Mouse (Mus musculus) kidney, postnatal 0 days (tissue): ENCODE results near the gene Fam83g. TPM values are rescaled to one million over a fixed set of nuclear protein-coding genes. Genes with fewer than 3 reads are reported as not detected.

Source experiments
- ATAC-seq: fragments of 200-750 bp; cut with Nextera tagmentation; replicated peaks from 2 replicates; pipeline ENCODE4 v1.8.0; 2017; ENCODE audit warnings: low read depth, moderate number of reproducible peaks, moderate TSS enrichment, moderate library complexity; ENCODE audit not compliant: low FRiP score
- DNase-seq: peaks from one replicate; pipeline ENCODE4 v3.0.0-alpha.2; 2016; ENCODE audit warnings: low spot score
- H3K27ac ChIP-seq: fragments of 300-500 bp; sonication (generic); 2 replicates; pipeline ENCODE4 v1.5.1; 2014; ENCODE audit warnings: mild to moderate bottlenecking
- H3K27me3 ChIP-seq: fragments of 300-500 bp; sonication (generic); 2 replicates; pipeline ENCODE4 v1.6.1; 2014; ENCODE audit warnings: low read length, mixed read lengths; ENCODE audit not compliant: insufficient read depth
- H3K36me3 ChIP-seq: fragments of 300-500 bp; sonication (generic); 2 replicates; pipeline ENCODE4 v1.6.1; 2014; ENCODE audit warnings: low read length, mixed read lengths; ENCODE audit not compliant: insufficient read depth
- H3K4me1 ChIP-seq: fragments of 300-500 bp; sonication (generic); replicated peaks from 2 replicates; pipeline ENCODE4 v1.6.1; 2014; ENCODE audit warnings: antibody characterized with exemption, low read length, mixed read lengths; ENCODE audit not compliant: insufficient read depth
- H3K4me2 ChIP-seq: fragments of 300-500 bp; sonication (generic); 2 replicates; pipeline ENCODE4 v1.6.1; 2014; ENCODE audit warnings: mild to moderate bottlenecking, low read length, moderate library complexity, mixed read lengths
- H3K4me3 ChIP-seq: fragments of 300-500 bp; sonication (generic); replicated peaks from 2 replicates; pipeline ENCODE4 v1.5.1; 2014; ENCODE audit warnings: low read depth, low read length
- H3K9ac ChIP-seq: fragments of 300-500 bp; sonication (generic); 2 replicates; pipeline ENCODE4 v1.6.1; 2014; ENCODE audit warnings: low read depth, low read length
- H3K9me3 ChIP-seq: fragments of 300-500 bp; sonication (generic); replicated peaks from 2 replicates; pipeline ENCODE4 v1.6.1; 2016; ENCODE audit warnings: low read length, inconsistent platforms, mixed read lengths
- CTCF ChIP-seq: IDR thresholded peaks from 2 replicates; pipeline ENCODE4 v1.5.1; 2016; ENCODE audit warnings: antibody characterized with exemption, low read depth, mild to moderate bottlenecking, moderate library complexity
- WGBS: fragments of 180-500 bp; shearing (Covaris S2); extraction: QIAGEN DNeasy Blood & Tissue Kit; methylation state at CpG from one replicate; pipeline ENCODE4 v1.1.7; 2014; 5-methylcytosine and 5-hydroxymethylcytosine counted together
- polyA plus RNA-seq: library from polyadenylated mRNA; unstranded; fragments of >200 nt; fragmentation: Nextera tagmentation; extraction: Ambion mirVana; gene quantifications from 2 replicates; pipeline ENCODE4 v1.2.1, GENCODE M21; 2015

Gene Fam83g
- polyA plus RNA-seq, 1 experiment from 2014 or later = 2.9 TPM

DNA sequence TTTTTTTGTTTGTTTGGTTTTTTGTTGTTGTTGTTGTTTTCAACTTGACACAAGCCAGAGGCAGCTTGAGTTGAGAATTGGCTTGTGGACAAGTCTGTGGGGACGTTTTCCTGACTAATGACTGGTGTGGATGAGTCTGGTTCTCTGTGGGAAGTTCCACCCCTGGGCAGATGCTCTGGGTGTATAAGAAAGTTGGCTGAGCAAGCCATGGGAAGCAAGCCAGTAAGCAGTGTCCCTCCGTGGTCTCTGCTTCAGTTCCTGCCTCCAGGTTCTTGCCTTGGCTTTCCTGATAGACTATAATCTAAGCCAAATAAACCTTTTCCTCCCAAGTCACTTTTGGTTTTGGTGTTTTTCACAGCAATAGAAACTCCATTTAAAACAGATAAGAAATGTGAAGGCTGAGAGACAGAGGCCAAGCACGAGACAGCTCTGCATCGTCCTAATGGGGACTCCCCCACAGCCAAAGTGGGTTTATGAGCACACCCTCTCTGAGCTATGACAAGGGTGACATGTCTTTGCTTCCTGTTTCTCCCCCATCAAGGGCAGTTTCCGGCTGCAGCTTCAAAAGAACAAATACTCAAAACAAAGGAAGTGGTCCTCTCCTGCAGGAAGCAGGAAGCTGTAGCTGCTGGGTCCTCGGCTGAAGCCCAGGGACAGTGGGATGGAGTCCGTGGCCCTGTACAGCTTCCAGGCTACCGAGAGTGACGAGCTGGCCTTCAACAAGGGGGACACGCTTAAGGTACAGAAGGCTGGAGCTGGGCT, 31.0 kb upstream of the Fam83g start, which contains the start of gene Grap:
Gene Grap (plus strand): TSS at position 580 of the 762 bp plus-strand sequence.
- no peak for TF ChIP-seq CTCF
- no peak for ATAC-seq
- DNase-seq = peak; percentile 63
- Histone ChIP-seq H3K27me3 (no peaks in the 10 kb centered on the region), H3K36me3 (no peaks in the 10 kb centered on the region), H3K9ac (no peak within 1 kb of the TSS), H3K9me3 (no peaks in the 10 kb centered on the region), H3K4me2 (peak within 1 kb of the TSS; percentile 30), H3K27ac (peak within 1 kb of the TSS; percentile 44; the same call in 1 of the 2 replicates), H3K4me1 (no peaks in the 10 kb centered on the region), H3K4me3 (peak within 1 kb of the TSS; percentile 16; the same call in 1 of the 2 replicates)
- 50% methylated on average over 10 of the region's 10 CpGs for WGBS

DNA sequence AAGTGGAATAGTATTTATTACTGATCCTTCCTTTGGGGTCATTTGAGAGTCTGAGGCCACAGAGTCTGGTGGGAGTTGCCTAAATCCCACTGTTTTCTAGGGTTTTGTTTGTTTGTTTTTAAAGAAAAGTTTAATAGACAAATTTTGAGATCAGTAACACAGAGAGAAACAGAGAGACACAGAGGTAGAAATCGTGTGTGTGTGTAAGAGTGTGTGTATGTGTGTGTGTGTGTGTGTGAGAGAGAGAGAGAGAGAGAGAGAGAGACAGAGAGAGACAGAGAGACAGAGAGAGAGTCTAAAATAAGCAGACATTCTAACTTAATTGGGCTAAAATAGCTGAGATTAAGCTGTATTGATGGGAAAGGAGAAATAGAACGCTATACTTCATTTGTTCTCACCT, 30.3 kb upstream of the Fam83g start:
- Histone ChIP-seq H3K9me3 (no peaks in the 10 kb centered on the region), H3K4me3 (peak overlapping the region; percentile 16; the same call in 1 of the 2 replicates), H3K27me3 (no peaks in the 10 kb centered on the region), H3K4me2 (peak overlapping the region; percentile 30), H3K4me1 (no peaks in the 10 kb centered on the region), H3K36me3 (no peaks in the 10 kb centered on the region), H3K9ac (no peak overlapping the region), H3K27ac (no peak overlapping the region)
- DNase-seq (no peak), ATAC-seq (no peak)
- TF ChIP-seq CTCF = no peak
- 67% methylated on average over 2 of the region's 2 CpGs for WGBS

DNA sequence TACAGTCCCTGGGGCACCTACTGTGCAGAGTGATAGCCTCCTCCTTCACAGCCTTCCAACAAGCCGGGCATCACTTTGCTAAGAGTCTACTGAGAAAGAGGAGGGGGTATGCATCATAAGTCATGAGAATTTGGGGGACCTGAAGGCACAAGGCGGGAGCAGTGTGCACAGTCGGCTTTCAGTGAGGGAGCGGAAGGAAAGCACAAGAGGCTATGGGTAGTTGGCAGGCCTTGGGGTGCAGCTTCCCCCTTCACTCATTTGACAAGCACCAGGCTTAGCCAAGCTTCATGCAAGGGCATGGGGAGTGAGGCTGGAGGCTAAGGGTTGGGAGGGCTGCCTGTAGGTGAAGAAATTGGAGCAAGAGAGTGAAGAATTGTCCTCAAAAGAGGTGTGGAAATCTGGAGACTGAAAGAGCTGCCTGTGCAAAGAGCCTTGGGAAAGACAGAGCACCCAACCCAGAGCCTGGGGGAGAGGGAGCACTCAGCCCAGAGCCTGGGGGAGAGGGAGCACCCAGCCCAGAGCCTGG, 29.0 kb upstream of the Fam83g start:
- H3K4me2 ChIP-seq = 0 out of 2 replicates have a peak overlapping the region, but pooled peaks have one; percentile 7
- TF ChIP-seq CTCF = no peak
- no peak overlapping the region for H3K9ac ChIP-seq
- no peak for ATAC-seq
- no peak overlapping the region for H3K4me3 ChIP-seq
- no peaks in the 10 kb centered on the region for H3K9me3 ChIP-seq
- no peak overlapping the region for H3K27ac ChIP-seq
- H3K27me3 ChIP-seq = no peaks in the 10 kb centered on the region
- no peaks in the 10 kb centered on the region for H3K36me3 ChIP-seq
- no peaks in the 10 kb centered on the region for H3K4me1 ChIP-seq
- WGBS = 89% methylated on average over 4 of the region's 4 CpGs
- DNase-seq = no peak

DNA sequence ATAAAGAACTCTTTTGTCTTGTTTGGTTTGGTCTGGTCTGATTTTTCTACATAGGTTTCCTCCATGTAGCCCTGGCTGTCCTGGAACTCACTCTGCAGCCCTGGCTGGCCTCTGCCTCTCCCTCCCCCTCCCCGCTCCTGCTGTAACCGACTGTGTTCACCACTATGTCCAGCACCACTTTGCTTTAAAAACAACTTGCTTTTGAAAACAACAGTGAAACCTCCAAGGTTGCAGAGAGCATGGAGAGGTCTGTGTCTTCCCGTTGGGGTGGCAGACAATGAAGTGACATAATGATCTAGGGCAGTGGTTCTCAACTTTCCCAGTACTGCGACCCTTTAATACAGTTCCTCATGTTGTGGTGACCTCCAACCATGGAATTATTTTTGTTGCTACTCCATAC, 28.2 kb upstream of the Fam83g start:
- no peaks in the 10 kb centered on the region for H3K27me3 ChIP-seq
- no peaks in the 10 kb centered on the region for H3K36me3 ChIP-seq
- DNase-seq (no peak), ATAC-seq (no peak)
- H3K9me3 ChIP-seq = no peaks in the 10 kb centered on the region
- H3K9ac ChIP-seq = no peak overlapping the region
- WGBS = 43% methylated on average over 4 of the region's 4 CpGs
- TF ChIP-seq CTCF = no peak
- no peaks in the 10 kb centered on the region for H3K4me1 ChIP-seq
- H3K27ac ChIP-seq = no peak overlapping the region
- H3K4me3 ChIP-seq = no peak overlapping the region
- H3K4me2 ChIP-seq = no peak overlapping the region

DNA sequence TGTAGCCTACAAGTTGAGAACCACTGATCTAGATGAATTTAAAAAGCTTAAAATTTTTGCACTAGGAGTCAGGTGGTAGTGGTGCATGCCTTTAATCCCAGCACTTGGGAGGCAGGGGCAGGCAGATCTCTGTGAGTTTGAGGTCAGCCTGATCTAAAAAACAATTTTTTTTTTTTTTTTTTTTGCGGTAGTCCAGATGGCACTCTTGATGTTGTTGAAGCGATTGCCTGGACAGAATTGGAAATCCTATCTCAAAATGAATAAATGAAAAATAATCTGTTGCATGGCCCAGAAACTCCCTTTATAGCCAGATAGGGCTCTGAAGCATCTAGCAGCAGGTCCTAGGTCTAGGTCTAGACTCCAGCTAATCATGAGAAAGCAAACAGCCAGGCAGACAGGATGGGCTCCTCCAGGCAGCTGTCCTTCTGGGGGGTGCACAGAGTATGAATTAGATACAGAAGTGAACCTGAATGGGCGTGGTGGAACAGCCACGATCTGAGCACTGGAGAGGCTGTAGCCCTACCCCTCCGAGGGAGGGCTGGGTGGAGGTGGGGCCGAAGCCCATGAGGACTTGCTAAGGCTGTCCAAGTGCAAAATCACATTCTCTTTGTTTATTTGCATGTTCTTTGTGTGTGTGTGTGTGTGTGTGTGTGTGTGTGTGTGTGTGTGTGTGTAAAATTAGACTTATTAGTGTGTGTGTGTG, 27.6 kb upstream of the Fam83g start:
- Histone ChIP-seq H3K9ac (no peak overlapping the region), H3K4me2 (no peak overlapping the region), H3K4me1 (no peaks in the 10 kb centered on the region), H3K4me3 (no peak overlapping the region), H3K36me3 (no peaks in the 10 kb centered on the region), H3K9me3 (no peaks in the 10 kb centered on the region), H3K27ac (no peak overlapping the region), H3K27me3 (no peaks in the 10 kb centered on the region)
- DNase-seq (no peak), ATAC-seq (no peak)
- 63% methylated on average over 6 of the region's 6 CpGs for WGBS
- no peak for TF ChIP-seq CTCF

DNA sequence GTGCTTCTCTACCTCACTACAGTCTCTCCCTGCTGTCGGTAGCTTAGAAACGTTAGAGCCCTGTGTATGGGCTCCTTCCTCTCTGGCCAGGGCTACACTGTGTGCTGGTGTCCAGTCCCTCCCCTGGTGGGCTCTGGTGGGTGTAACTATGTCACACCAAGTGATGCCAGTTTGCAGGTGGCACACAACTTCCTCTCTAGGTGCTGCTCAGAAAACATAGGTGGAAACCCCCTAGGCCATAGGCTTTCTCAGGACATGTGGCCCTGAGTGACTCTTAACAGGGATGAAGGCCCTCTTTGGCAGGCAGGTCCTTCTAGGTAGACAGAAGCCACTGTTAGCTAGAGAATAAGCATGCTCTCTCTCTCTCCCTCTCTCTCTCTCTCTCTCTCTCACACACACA, 26.5 kb upstream of the Fam83g start:
- Histone ChIP-seq H3K9ac (no peak overlapping the region), H3K4me3 (no peak overlapping the region), H3K4me1 (no peaks in the 10 kb centered on the region), H3K36me3 (no peaks in the 10 kb centered on the region), H3K27ac (no peak overlapping the region), H3K27me3 (no peaks in the 10 kb centered on the region), H3K4me2 (no peak overlapping the region), H3K9me3 (no peaks in the 10 kb centered on the region)
- 60% methylated on average over 2 of the region's 2 CpGs for WGBS
- TF ChIP-seq CTCF = no peak
- DNase-seq (no peak), ATAC-seq (no peak)
